26 mouse cellular contexts compared by ENCODE assay signal in the genomic region with DNA sequence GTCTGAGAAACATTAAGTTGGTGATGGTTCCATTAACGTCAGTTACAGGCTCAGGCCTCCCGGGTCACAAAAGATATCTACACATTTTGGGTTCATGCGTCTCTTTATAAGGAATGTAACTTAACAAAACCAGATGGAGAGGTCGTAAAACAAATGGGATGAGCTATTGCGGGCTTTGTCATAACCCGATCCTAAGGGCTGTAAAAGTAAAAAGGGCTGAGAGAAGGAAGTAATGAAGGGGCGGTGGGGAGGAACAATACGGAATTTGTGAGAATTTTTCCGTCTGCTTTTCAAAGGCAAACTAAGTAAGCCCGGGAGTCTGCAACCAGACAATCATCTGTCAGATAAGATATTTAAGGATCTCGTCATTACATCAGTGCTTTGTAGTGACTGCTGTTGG.
"Had no signal": no experiment of that assay in that cellular context is flagged by ENCODE, and none has a peak within 500 bp of the region (broad histone marks: within the 10 kb centered on the region; RNA-seq: fewer than 3 reads in every experiment).

No protein-coding gene starts in this region.

- H3K9me3 ChIP-seq: heart, embryonic 10.5 days; hindbrain, embryonic 13.5 days; hindbrain, embryonic 15.5 days; kidney, embryonic 15.5 days; limb, embryonic 12.5 days; liver, embryonic 12.5 days had no signal

- H3K4me3 ChIP-seq: gastrocnemius, adult 2 months; heart, embryonic 10.5 days; heart, embryonic 12.5 days; hindbrain, embryonic 13.5 days; hindbrain, embryonic 15.5 days; kidney, embryonic 15.5 days; layer of hippocampus, adult 2 months; limb, embryonic 12.5 days; liver, embryonic 12.5 days had no signal

- H3K27me3 ChIP-seq: heart, embryonic 12.5 days; hindbrain, embryonic 13.5 days; hindbrain, embryonic 15.5 days; kidney, embryonic 15.5 days; limb, embryonic 12.5 days; liver, embryonic 12.5 days had no signal

- DNase-seq: gastrocnemius, adult 2 months; gastrocnemius, postnatal 14 days; gastrocnemius, postnatal 36 days; heart, adult 18-20 months; heart, postnatal 14 days; heart, postnatal 36 days; kidney, adult 11 months; kidney, adult 2 months; kidney, adult 9 months; kidney, postnatal 14 days; kidney, postnatal 4 days; layer of hippocampus, adult 9-11 months; layer of hippocampus, postnatal 36 days; left cerebral cortex, postnatal 4 days had no signal

- H3K36me3 ChIP-seq: heart, embryonic 10.5 days; heart, embryonic 12.5 days; hindbrain, embryonic 13.5 days; hindbrain, embryonic 15.5 days; kidney, embryonic 15.5 days; limb, embryonic 12.5 days; liver, embryonic 12.5 days had no signal

- ATAC-seq: hindbrain, postnatal 0 days; intestine, embryonic 16.5 days; liver, embryonic 12.5 days had no signal

- H3K4me1 ChIP-seq: heart, embryonic 10.5 days; heart, embryonic 12.5 days; hindbrain, embryonic 13.5 days; hindbrain, embryonic 15.5 days; kidney, embryonic 15.5 days; liver, embryonic 12.5 days had no signal

- H3K27ac ChIP-seq: gastrocnemius, adult 2 months; heart, embryonic 10.5 days; hindbrain, embryonic 13.5 days; hindbrain, embryonic 15.5 days; hindbrain, postnatal 0 days; kidney, embryonic 15.5 days; kidney, postnatal 0 days; layer of hippocampus, adult 2 months; liver, embryonic 12.5 days; liver, embryonic 14.5 days had no signal

- H3K4me2 ChIP-seq: heart, embryonic 12.5 days; hindbrain, embryonic 13.5 days; hindbrain, embryonic 15.5 days; kidney, embryonic 15.5 days; limb, embryonic 12.5 days; liver, embryonic 12.5 days had no signal

- H3K9ac ChIP-seq: heart, embryonic 12.5 days; hindbrain, embryonic 13.5 days; hindbrain, embryonic 15.5 days; kidney, embryonic 15.5 days; limb, embryonic 12.5 days; liver, embryonic 12.5 days; liver, embryonic 14.5 days had no signal
